Mouse (Mus musculus) gonadal fat pad, adult 2 months (tissue): ENCODE data around the gene Pde4d. TPM values are rescaled to one million over a fixed set of nuclear protein-coding genes. Genes with fewer than 3 reads are reported as not detected.

Source experiments
- DNase-seq: peaks from one replicate; pipeline ENCODE4 v3.0.0-alpha.2; 2012; ENCODE audit warnings: low read depth
- polyA plus RNA-seq: library from polyadenylated mRNA; depleted of rRNA; stranded (reverse); fragments of >200 nt; gene quantifications from 2 replicates; pipeline ENCODE4 v1.2.3, GENCODE M21; 2012

Gene Pde4d
- polyA plus RNA-seq, 1 experiment: 10.0 TPM

GRCm38 (mm10) chr13:108489825-108490224, 40.1 kb downstream of the Pde4d start:
- DNase-seq: no peak

- no peak for DNase-seq
Observed at GRCm38 (mm10) chr13:108490872-108491271, 41.1 kb downstream of the Pde4d start.

- DNase-seq: no peak
Observed at GRCm38 (mm10) chr13:108492886-108493285, 43.1 kb downstream of the Pde4d start.

GRCm38 (mm10) chr13:108494365-108494764, 44.6 kb downstream of the Pde4d start:
- DNase-seq: no peak

- no peak for DNase-seq
Observed at GRCm38 (mm10) chr13:108497768-108498167, 48.0 kb downstream of the Pde4d start.

- no peak for DNase-seq
Observed at GRCm38 (mm10) chr13:108498247-108498743, 48.5 kb downstream of the Pde4d start.

- DNase-seq: no peak
Observed at GRCm38 (mm10) chr13:108498773-108499313, 49.1 kb downstream of the Pde4d start.

GRCm38 (mm10) chr13:108501386-108501785, 51.6 kb downstream of the Pde4d start:
- no peak for DNase-seq

GRCm38 (mm10) chr13:108524548-108524947, 74.8 kb downstream of the Pde4d start:
- DNase-seq: no peak

GRCm38 (mm10) chr13:108524969-108525368, 75.2 kb downstream of the Pde4d start:
- DNase-seq: no peak

- no peak for DNase-seq
Observed at GRCm38 (mm10) chr13:108526258-108527007, 76.7 kb downstream of the Pde4d start.

GRCm38 (mm10) chr13:108527090-108527770, 77.5 kb downstream of the Pde4d start:
- DNase-seq: no peak

- DNase-seq: no peak
Observed at GRCm38 (mm10) chr13:108528343-108528742, 78.6 kb downstream of the Pde4d start.

GRCm38 (mm10) chr13:108532875-108533274, 83.1 kb downstream of the Pde4d start:
- DNase-seq: no peak

- DNase-seq: no peak
Observed at GRCm38 (mm10) chr13:108536436-108536835, 86.7 kb downstream of the Pde4d start.

GRCm38 (mm10) chr13:108536951-108537350, 87.2 kb downstream of the Pde4d start:
- DNase-seq: no peak

GRCm38 (mm10) chr13:108538760-108539369, 89.1 kb downstream of the Pde4d start:
- no peak for DNase-seq

- no peak for DNase-seq
Observed at GRCm38 (mm10) chr13:108541488-108541887, 91.7 kb downstream of the Pde4d start.

- DNase-seq: no peak
Observed at GRCm38 (mm10) chr13:108542342-108542761, 92.6 kb downstream of the Pde4d start.

- no peak for DNase-seq
Observed at GRCm38 (mm10) chr13:108552288-108552687, 102.5 kb downstream of the Pde4d start.

- no peak for DNase-seq
Observed at GRCm38 (mm10) chr13:108552995-108553394, 103.2 kb downstream of the Pde4d start.

- no peak for DNase-seq
Observed at GRCm38 (mm10) chr13:108554901-108555300, 105.2 kb downstream of the Pde4d start.
